Mouse (Mus musculus) G1E (cell line): ENCODE measurements around the gene Tnr. TPM values are rescaled to one million over a fixed set of nuclear protein-coding genes. Genes with fewer than 3 reads are reported as not detected.

Experiments used
- ATAC-seq: 2 replicates; pipeline ENCODE4 v1.8.0; 2016; ENCODE audit warnings: mild to moderate bottlenecking; ENCODE audit not compliant: insufficient number of reproducible peaks, poor library complexity, low FRiP score, severe bottlenecking; ENCODE audit errors: extremely low read depth
- DNase-seq: peaks from one replicate; pipeline ENCODE4 v3.0.0; 2012; ENCODE audit warnings: low spot score
- H3K27me3 ChIP-seq: 2 replicates; pipeline ENCODE4 v1.6.1; 2012; ENCODE audit warnings: mild to moderate bottlenecking, low read length, inconsistent platforms; ENCODE audit not compliant: insufficient read depth
- H3K36me3 ChIP-seq: replicated peaks from 2 replicates; pipeline ENCODE3; 2012; ENCODE audit warnings: mild to moderate bottlenecking, inconsistent platforms
- H3K4me1 ChIP-seq: 2 replicates; pipeline ENCODE4 v1.6.1; 2012; ENCODE audit warnings: low read depth, low read length, inconsistent platforms, mixed read lengths; ENCODE audit not compliant: insufficient read depth
- H3K4me3 ChIP-seq: 2 replicates; pipeline ENCODE4 v1.5.1; 2012; ENCODE audit warnings: low read depth, mild to moderate bottlenecking, inconsistent platforms, low read length, moderate library complexity, mixed read lengths
- H3K9me3 ChIP-seq: replicated peaks from 2 replicates; pipeline ENCODE4 v1.6.1; 2012; ENCODE audit warnings: inconsistent platforms
- CTCF ChIP-seq: IDR thresholded peaks from 2 replicates; pipeline ENCODE4 v1.5.1; 2012; ENCODE audit warnings: low read depth, low read length, inconsistent platforms, mixed read lengths
- GATA1 ChIP-seq: IDR thresholded peaks from 2 replicates; pipeline ENCODE4 v1.6.1; 2012; ENCODE audit warnings: borderline replicate concordance, low read length, inconsistent platforms, mixed read lengths
- GATA2 ChIP-seq: IDR thresholded peaks from 2 replicates; pipeline ENCODE4 v1.6.1; 2012; ENCODE audit warnings: low read depth, low read length, inconsistent platforms, borderline replicate concordance
- POLR2AphosphoS5 ChIP-seq: IDR thresholded peaks from 2 replicates; pipeline ENCODE4 v1.6.1; 2012; ENCODE audit warnings: low read depth, low read length, inconsistent platforms; ENCODE audit not compliant: insufficient replicate concordance
- TAL1 ChIP-seq: conservative IDR thresholded peaks from 2 replicates; pipeline ENCODE4 v1.6.1; 2012; ENCODE audit warnings: low read depth, low read length, inconsistent platforms, mixed read lengths
- polyA plus RNA-seq: library from polyadenylated mRNA; stranded (reverse); fragments of >175 nt; gene quantifications from 2 replicates; pipeline ENCODE4 v1.2.3, GENCODE M21; 2012
- total RNA-seq, 2 experiments: library from RNA; stranded (forward) in 1 of 2; stranded (reverse) in 1 of 2; fragments of 200-1000 nt in 1 of 2; fragments of >200 nt in 1 of 2; fragmentation: Nextera tagmentation in 1 of 2; gene quantifications; 2 replicates each; pipeline ENCODE4 v1.2.3; 2014 to 2017

Tnr gene
- total and polyA plus RNA-seq, 3 experiments, result 0.16 TPM; not detected in 2

GRCm38 (mm10) chr1:159561616-159562015 lies 38.0 kb downstream of the Tnr start:
- no peaks in the 10 kb centered on the region for H3K4me1 ChIP-seq
- H3K4me3 ChIP-seq, result no peak overlapping the region
- TF ChIP-seq CTCF (no peak), GATA1 (no peak), TAL1 (no peak)
- no peak for DNase-seq
- H3K9me3 ChIP-seq, result no peaks in the 10 kb centered on the region
- H3K36me3 ChIP-seq, result no peaks in the 10 kb centered on the region
- no peaks in the 10 kb centered on the region for H3K27me3 ChIP-seq
- ATAC-seq, result no peak

GRCm38 (mm10) chr1:159565129-159565528 lies 41.6 kb downstream of the Tnr start:
- no peak for ATAC-seq

GRCm38 (mm10) chr1:159566046-159566445 lies 42.5 kb downstream of the Tnr start:
- no peaks in the 10 kb centered on the region for H3K36me3 ChIP-seq
- H3K27me3 ChIP-seq, result no peaks in the 10 kb centered on the region
- no peak for TF ChIP-seq GATA2
- TF ChIP-seq TAL1, result no peak
- no peak for TF ChIP-seq CTCF
- no peak for TF ChIP-seq GATA1
- no peak for TF ChIP-seq POLR2AphosphoS5
- no peak overlapping the region for H3K4me3 ChIP-seq
- no peaks in the 10 kb centered on the region for H3K9me3 ChIP-seq
- ATAC-seq (no peak), DNase-seq (no peak)
- no peaks in the 10 kb centered on the region for H3K4me1 ChIP-seq

More at GRCm38 (mm10) chr1:159565129-159565528, 41.6 kb downstream of the Tnr start:
- H3K27me3 ChIP-seq, result no peaks in the 10 kb centered on the region
- H3K36me3 ChIP-seq, result no peaks in the 10 kb centered on the region
- no peak for DNase-seq
- no peaks in the 10 kb centered on the region for H3K4me1 ChIP-seq
- no peak overlapping the region for H3K4me3 ChIP-seq
- H3K9me3 ChIP-seq, result no peaks in the 10 kb centered on the region
- no peak for TF ChIP-seq TAL1
- TF ChIP-seq GATA1, result no peak
- no peak for TF ChIP-seq GATA2
- no peak for TF ChIP-seq CTCF
- TF ChIP-seq POLR2AphosphoS5, result no peak

DNA sequence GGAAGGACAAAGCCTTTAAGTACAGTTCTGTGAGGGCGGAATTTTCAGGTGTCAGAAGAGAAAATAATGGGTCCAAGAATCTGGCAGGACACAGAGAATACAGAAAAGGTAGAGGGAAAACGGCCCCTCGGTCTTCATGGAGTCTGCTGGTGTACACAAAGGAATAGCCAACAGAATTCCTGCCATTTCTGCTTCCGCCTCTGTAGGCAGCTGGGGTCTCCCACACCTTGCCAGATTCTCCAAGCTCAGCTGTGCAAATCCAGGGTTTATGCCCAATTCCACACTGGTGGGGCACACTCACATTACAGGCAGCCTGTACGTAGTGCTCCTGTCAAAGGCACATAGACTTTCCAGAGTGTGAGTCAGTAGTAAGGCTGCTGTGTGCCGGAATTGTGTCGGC lies 43.6 kb downstream of the Tnr start:
- Histone ChIP-seq H3K27me3 (no peaks in the 10 kb centered on the region), H3K4me1 (no peaks in the 10 kb centered on the region), H3K9me3 (no peaks in the 10 kb centered on the region), H3K36me3 (no peaks in the 10 kb centered on the region), H3K4me3 (no peak overlapping the region)
- TF ChIP-seq GATA1 (no peak), TAL1 (no peak), POLR2AphosphoS5 (no peak), GATA2 (no peak), CTCF (no peak)
- DNase-seq, result no peak
- no peak for ATAC-seq

GRCm38 (mm10) chr1:159570270-159570669 lies 46.7 kb downstream of the Tnr start:
- no peaks in the 10 kb centered on the region for H3K9me3 ChIP-seq
- DNase-seq, result no peak
- ATAC-seq, result no peak
- TF ChIP-seq CTCF (no peak), GATA2 (no peak), GATA1 (no peak), TAL1 (no peak), POLR2AphosphoS5 (no peak)
- no peaks in the 10 kb centered on the region for H3K36me3 ChIP-seq
- H3K4me1 ChIP-seq, result no peaks in the 10 kb centered on the region
- no peaks in the 10 kb centered on the region for H3K27me3 ChIP-seq
- no peak overlapping the region for H3K4me3 ChIP-seq

GRCm38 (mm10) chr1:159570831-159571230 lies 47.3 kb downstream of the Tnr start:
- H3K27me3 ChIP-seq, result no peaks in the 10 kb centered on the region
- H3K4me1 ChIP-seq, result no peaks in the 10 kb centered on the region
- H3K9me3 ChIP-seq, result no peaks in the 10 kb centered on the region
- ATAC-seq (no peak), DNase-seq (no peak)
- no peaks in the 10 kb centered on the region for H3K36me3 ChIP-seq
- TF ChIP-seq POLR2AphosphoS5, result no peak
- TF ChIP-seq CTCF, result no peak
- no peak for TF ChIP-seq GATA1
- TF ChIP-seq TAL1, result no peak
- TF ChIP-seq GATA2, result no peak
- H3K4me3 ChIP-seq, result no peak overlapping the region

DNA sequence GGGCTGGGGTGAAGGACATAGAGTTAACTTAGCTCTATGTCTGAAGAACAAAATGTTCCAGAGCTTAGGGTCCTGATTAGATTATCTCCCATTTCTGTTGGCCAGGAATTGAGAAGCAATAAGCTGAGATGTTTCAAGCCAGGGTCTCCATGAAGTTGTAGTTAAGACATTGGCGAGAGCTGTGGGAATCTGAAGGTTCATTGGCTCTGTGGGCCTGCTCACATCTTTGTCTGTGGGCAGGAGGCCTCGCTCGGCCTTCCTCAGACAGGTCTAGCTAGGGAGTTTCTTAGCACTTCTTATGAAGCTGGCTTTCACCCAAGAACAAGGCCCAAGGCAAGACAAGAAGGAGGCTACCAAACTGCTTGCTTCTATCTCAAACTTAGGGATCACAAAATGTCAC lies 48.4 kb downstream of the Tnr start:
- H3K36me3 ChIP-seq, result no peaks in the 10 kb centered on the region
- no peak overlapping the region for H3K4me3 ChIP-seq
- no peaks in the 10 kb centered on the region for H3K4me1 ChIP-seq
- H3K9me3 ChIP-seq, result no peaks in the 10 kb centered on the region
- no peaks in the 10 kb centered on the region for H3K27me3 ChIP-seq
- no peak for TF ChIP-seq POLR2AphosphoS5
- TF ChIP-seq TAL1, result no peak
- no peak for TF ChIP-seq GATA1
- TF ChIP-seq GATA2, result no peak
- no peak for TF ChIP-seq CTCF
- ATAC-seq (no peak), DNase-seq (no peak)
